Mouse (Mus musculus) stomach, embryonic 15.5 days (tissue): Measurements from ENCODE around the gene Rmnd1. TPM values are rescaled to one million over a fixed set of nuclear protein-coding genes. Genes with fewer than 3 reads are reported as not detected.

Experiments used
- ATAC-seq: fragments of 200-750 bp; cut with Nextera tagmentation; 2 replicates; pipeline ENCODE4 v1.8.0; 2017; ENCODE audit warnings: low read depth, moderate number of reproducible peaks, moderate TSS enrichment; ENCODE audit not compliant: insufficient read depth, low FRiP score
- H3K27ac ChIP-seq: fragments of 300-500 bp; sonication (generic); 2 replicates; pipeline ENCODE4 v1.5.1; 2015; ENCODE audit warnings: mild to moderate bottlenecking, inconsistent platforms
- H3K27me3 ChIP-seq: fragments of 300-500 bp; sonication (generic); replicated peaks from 2 replicates; pipeline ENCODE4 v1.6.1; 2015; ENCODE audit warnings: inconsistent platforms
- H3K36me3 ChIP-seq: fragments of 300-500 bp; sonication (generic); 2 replicates; pipeline ENCODE4 v1.6.1; 2015; ENCODE audit warnings: inconsistent platforms
- H3K4me1 ChIP-seq: fragments of 300-500 bp; sonication (generic); 2 replicates; pipeline ENCODE4 v1.6.1; 2015; ENCODE audit warnings: inconsistent platforms
- H3K4me2 ChIP-seq: fragments of 300-500 bp; sonication (generic); 2 replicates; pipeline ENCODE4 v1.6.1; 2015; ENCODE audit warnings: mild to moderate bottlenecking, inconsistent platforms
- H3K4me3 ChIP-seq: fragments of 300-500 bp; sonication (generic); replicated peaks from 2 replicates; pipeline ENCODE4 v1.5.1; 2015; ENCODE audit warnings: inconsistent platforms
- H3K9ac ChIP-seq: fragments of 300-500 bp; sonication (generic); 2 replicates; pipeline ENCODE4 v1.6.1; 2015; ENCODE audit warnings: inconsistent platforms
- H3K9me3 ChIP-seq: fragments of 300-500 bp; sonication (generic); 2 replicates; pipeline ENCODE4 v1.6.1; 2016; ENCODE audit warnings: inconsistent platforms
- WGBS: fragments of 180-500 bp; shearing (Covaris S2); methylation state at CpG from one replicate; pipeline ENCODE4 v1.1.7; 2015; 5-methylcytosine and 5-hydroxymethylcytosine counted together
- polyA plus RNA-seq: library from polyadenylated mRNA; unstranded; fragments of >200 nt; fragmentation: Nextera tagmentation; extraction: Ambion mirVana; gene quantifications from 2 replicates; pipeline ENCODE4 v1.2.1, GENCODE M21; 2015

The Rmnd1 gene
- polyA plus RNA-seq, 1 experiment from 2014 or later = 41.6 TPM

DNA sequence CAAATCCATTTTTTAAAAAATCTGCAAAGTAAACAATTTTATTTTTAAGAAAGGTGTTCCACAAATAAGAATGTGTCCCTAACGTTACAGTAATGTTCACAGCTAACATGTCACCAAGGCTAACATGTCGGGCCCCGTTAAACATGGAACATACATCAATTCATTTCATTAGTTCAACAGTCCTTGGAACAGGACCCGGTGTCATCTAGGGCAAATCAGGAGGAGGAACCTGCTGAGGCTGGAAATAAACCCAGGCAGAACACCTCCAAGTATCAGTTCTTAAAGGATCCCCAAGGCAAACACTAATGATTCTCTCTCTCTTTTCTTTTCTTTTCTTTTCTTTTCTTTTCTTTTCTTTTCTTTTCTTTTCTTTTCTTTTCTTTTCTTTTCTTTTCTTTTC, 57.5 kb downstream of the Rmnd1 start:
- H3K9ac ChIP-seq = no peak overlapping the region
- H3K4me1 ChIP-seq = peaks cover 11% of the 10 kb centered on the region; the same call in 1 of the 2 replicates
- H3K27me3 ChIP-seq = no peaks in the 10 kb centered on the region
- no peak for ATAC-seq
- no peak overlapping the region for H3K4me2 ChIP-seq
- no peak overlapping the region for H3K27ac ChIP-seq
- H3K4me3 ChIP-seq = no peak overlapping the region
- peaks cover 8% of the 10 kb centered on the region for H3K36me3 ChIP-seq
- H3K9me3 ChIP-seq = no peaks in the 10 kb centered on the region
- 79% methylated on average over 4 of the region's 4 CpGs for WGBS

DNA sequence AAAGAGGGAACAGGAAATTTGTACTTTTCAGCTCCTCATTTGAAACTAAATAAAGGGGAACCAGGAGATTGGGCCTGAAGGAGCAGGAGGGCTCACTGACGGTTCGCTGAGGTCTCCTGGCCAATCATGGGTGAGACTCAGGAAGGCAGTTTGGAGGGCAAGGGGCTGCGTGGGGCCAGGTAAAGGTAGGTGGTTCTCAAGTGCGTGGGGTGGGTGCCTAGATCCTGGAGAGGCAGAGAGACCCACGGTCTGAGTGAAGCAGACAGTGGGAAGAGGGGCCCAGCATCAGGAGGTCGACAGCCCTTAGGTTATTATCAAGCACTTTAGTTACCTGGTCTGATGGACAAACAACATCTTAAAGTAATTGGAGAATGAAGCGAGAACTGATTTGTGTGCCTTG, 57.9 kb downstream of the Rmnd1 start:
- Histone ChIP-seq H3K4me3 (no peak overlapping the region), H3K27me3 (no peaks in the 10 kb centered on the region), H3K4me2 (no peak overlapping the region), H3K9me3 (no peaks in the 10 kb centered on the region), H3K9ac (no peak overlapping the region), H3K4me1 (peaks cover 11% of the 10 kb centered on the region; the same call in 1 of the 2 replicates), H3K36me3 (peaks cover 8% of the 10 kb centered on the region), H3K27ac (no peak overlapping the region)
- WGBS = 89% methylated on average over 7 of the region's 7 CpGs
- ATAC-seq = no peak

DNA sequence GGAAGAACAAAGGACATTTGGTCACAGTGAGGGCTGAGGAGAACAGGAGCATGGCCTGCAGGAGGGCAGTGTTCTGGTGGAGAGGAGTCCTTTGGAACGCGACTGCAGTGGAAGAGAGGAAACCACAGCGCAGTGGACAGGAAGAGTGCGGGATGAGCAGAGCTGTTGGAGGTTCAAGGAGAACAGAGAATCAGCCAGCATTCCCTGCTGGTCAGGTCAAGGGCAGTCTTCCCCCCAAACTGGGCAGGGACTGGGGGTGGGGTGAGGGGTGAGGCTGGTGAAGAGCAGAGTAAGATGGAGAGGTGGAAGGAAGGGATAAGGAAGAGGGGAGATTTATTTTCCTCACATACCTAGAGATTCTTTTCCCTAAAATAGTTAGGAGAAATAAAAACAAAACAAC, 58.6 kb downstream of the Rmnd1 start:
- Histone ChIP-seq H3K4me1 (peaks cover 11% of the 10 kb centered on the region; the same call in 1 of the 2 replicates), H3K9ac (no peak overlapping the region), H3K36me3 (peaks cover 13% of the 10 kb centered on the region), H3K27me3 (no peaks in the 10 kb centered on the region), H3K4me3 (no peak overlapping the region), H3K27ac (no peak overlapping the region), H3K4me2 (no peak overlapping the region), H3K9me3 (no peaks in the 10 kb centered on the region)
- ATAC-seq = no peak
- 92% methylated on average over 4 of the region's 4 CpGs for WGBS

DNA sequence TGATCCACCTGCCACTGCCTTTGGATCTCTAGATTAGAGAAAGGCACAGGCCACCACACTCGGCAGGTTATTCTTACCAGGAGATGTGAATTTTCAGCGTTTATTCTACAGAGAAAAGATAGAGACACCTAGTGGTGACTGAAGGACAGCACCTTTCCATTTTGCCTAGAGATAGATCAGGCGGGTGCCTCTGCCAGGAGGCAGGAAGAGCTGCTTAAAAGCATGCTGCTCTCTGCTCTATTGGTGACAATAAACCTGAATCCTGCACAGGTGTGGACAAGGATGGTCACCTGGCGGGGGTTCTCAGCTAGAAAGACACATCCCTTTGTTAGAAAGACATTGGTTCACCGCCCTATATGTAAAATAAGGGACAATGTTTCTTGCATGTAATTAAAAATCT, 60.2 kb downstream of the Rmnd1 start:
- Histone ChIP-seq H3K4me1 (peaks cover 10% of the 10 kb centered on the region; the same call in 1 of the 2 replicates), H3K9ac (no peak overlapping the region), H3K9me3 (no peaks in the 10 kb centered on the region), H3K4me2 (no peak overlapping the region), H3K36me3 (peaks cover 16% of the 10 kb centered on the region), H3K27me3 (no peaks in the 10 kb centered on the region), H3K27ac (no peak overlapping the region), H3K4me3 (no peak overlapping the region)
- WGBS = 51% methylated on average over 5 of the region's 5 CpGs
- no peak for ATAC-seq

DNA sequence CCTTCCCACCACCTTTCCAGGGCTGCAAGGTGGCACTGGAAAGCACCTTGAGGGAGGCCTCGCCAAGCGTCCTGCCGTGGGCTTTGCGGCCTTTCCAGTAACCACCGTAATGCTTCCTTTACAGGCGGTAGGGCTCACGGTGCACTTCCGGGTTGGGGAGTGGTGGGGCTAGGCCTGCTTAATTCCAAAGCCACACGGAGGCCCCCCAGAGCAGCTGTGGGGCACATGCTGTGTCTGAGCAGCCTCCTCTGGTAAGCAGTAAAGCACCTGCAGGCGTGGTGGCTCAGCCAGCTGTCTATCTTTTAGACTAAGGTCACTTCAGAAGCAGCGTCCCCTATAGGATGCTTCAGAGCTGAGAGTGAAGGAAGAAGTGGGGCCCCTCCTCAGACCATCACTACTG, 62.1 kb downstream of the Rmnd1 start:
- Histone ChIP-seq H3K27me3 (no peaks in the 10 kb centered on the region), H3K4me3 (no peak overlapping the region), H3K4me2 (no peak overlapping the region), H3K9ac (no peak overlapping the region), H3K27ac (no peak overlapping the region), H3K9me3 (no peaks in the 10 kb centered on the region), H3K4me1 (no peaks in the 10 kb centered on the region), H3K36me3 (peaks cover 16% of the 10 kb centered on the region)
- no peak for ATAC-seq
- 88% methylated on average over 11 of the region's 11 CpGs for WGBS

DNA sequence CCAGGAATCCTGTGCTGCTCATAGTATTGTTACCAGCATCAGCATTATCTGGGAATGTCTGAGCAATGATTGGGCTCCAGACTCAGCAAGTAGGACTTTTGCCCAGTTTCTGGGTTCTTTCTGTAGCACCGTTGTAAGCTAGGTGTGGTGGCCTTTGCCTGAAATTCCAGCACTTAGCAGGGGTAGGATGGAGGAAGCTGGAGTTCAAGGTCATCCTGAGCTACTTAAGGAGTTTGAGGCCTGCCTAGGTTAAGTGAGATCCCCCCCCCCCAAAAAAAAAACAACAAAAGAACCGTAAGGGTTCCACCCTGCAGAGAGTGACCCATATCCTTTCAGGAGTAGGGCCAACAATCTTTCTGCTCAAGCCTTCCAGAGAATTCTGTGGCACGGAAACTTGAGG, 67.6 kb downstream of the Rmnd1 start:
- no peak for ATAC-seq
- WGBS = 83% methylated on average over 3 of the region's 3 CpGs
- Histone ChIP-seq H3K4me1 (no peaks in the 10 kb centered on the region), H3K4me3 (no peak overlapping the region), H3K36me3 (peaks cover 8% of the 10 kb centered on the region; the same call in 1 of the 2 replicates), H3K27ac (no peak overlapping the region), H3K9me3 (peaks cover 6% of the 10 kb centered on the region; the same call in 1 of the 2 replicates), H3K27me3 (no peaks in the 10 kb centered on the region), H3K9ac (no peak overlapping the region), H3K4me2 (no peak overlapping the region)

DNA sequence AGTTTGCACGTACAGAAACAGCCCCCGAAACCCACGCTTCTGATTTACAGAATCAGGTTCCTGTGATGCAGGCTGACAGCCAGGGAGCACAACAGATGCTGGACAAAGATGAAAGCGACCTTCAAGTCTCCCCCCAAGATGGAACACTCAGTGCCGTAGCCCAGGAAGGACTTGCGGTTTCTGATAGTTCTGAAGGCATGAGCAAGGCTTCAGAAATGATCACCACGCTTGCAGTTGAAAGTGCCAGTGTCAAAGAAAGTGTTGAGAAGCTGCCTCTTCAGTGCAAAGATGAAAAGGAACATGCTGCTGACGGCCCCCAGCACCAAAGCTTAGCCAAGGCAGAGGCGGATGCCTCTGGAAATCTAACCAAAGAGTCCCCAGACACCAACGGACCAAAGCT, 74.8 kb downstream of the Rmnd1 start:
- WGBS = 90% methylated on average over 10 of the region's 10 CpGs
- H3K4me3 ChIP-seq = no peak overlapping the region

DNA sequence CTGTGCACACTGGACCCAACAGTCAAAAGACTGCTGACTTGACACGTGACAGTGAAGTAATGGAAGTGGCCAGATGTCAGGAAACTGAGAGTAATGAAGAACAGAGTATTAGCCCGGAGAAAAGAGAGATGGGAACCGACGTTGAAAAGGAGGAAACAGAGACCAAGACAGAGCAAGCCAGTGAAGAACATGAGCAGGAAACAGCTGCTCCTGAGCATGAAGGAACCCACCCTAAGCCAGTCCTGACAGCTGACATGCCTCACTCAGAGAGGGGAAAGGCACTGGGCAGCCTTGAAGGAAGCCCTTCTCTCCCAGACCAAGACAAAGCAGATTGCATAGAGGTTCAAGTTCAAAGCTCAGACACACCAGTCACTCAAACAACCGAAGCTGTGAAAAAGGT, 75.5 kb downstream of the Rmnd1 start:
- ATAC-seq = no peak
- H3K4me3 ChIP-seq = no peak overlapping the region

More for the DNA sequence above, 74.8 kb downstream of the Rmnd1 start:
- ATAC-seq = no peak
- Histone ChIP-seq H3K36me3 (peaks cover 27% of the 10 kb centered on the region), H3K27ac (no peak overlapping the region), H3K9ac (no peak overlapping the region), H3K27me3 (no peaks in the 10 kb centered on the region), H3K9me3 (peaks cover under 1% of the 10 kb centered on the region; the same call in 1 of the 2 replicates), H3K4me1 (no peaks in the 10 kb centered on the region), H3K4me2 (no peak overlapping the region)

DNA sequence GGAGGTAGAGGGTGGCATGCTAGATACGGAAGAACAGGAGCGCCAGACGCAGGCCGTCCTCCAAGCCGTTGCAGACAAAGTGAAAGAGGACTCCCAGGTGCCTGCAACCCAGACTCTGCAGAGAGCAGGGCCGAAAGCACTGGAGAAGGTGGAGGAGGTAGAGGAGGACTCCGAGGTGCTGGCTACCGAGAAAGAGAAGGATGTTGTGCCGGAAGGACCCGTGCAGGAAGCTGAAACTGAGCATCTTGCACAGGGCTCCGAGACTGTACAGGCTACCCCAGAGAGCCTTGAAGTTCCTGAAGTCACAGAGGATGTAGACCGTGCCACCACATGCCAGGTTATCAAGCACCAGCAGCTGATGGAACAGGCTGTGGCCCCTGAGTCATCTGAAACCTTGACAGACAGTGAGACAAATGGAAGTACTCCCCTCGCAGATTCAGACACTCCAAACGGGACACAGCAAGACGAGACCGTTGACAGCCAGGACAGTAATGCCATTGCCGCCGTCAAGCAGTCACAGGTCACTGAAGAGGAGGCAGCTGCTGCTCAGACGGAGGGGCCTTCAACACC, 76.2 kb downstream of the Rmnd1 start:
- no peak for ATAC-seq
- 82% methylated on average over 19 of the region's 19 CpGs for WGBS

More for the DNA sequence above, 75.5 kb downstream of the Rmnd1 start:
- no peaks in the 10 kb centered on the region for H3K27me3 ChIP-seq
- H3K36me3 ChIP-seq = peaks cover 27% of the 10 kb centered on the region
- H3K4me2 ChIP-seq = no peak overlapping the region
- H3K27ac ChIP-seq = no peak overlapping the region
- WGBS = 59% methylated on average over 5 of the region's 5 CpGs
- H3K9ac ChIP-seq = no peak overlapping the region
- no peaks in the 10 kb centered on the region for H3K9me3 ChIP-seq
- no peaks in the 10 kb centered on the region for H3K4me1 ChIP-seq

DNA sequence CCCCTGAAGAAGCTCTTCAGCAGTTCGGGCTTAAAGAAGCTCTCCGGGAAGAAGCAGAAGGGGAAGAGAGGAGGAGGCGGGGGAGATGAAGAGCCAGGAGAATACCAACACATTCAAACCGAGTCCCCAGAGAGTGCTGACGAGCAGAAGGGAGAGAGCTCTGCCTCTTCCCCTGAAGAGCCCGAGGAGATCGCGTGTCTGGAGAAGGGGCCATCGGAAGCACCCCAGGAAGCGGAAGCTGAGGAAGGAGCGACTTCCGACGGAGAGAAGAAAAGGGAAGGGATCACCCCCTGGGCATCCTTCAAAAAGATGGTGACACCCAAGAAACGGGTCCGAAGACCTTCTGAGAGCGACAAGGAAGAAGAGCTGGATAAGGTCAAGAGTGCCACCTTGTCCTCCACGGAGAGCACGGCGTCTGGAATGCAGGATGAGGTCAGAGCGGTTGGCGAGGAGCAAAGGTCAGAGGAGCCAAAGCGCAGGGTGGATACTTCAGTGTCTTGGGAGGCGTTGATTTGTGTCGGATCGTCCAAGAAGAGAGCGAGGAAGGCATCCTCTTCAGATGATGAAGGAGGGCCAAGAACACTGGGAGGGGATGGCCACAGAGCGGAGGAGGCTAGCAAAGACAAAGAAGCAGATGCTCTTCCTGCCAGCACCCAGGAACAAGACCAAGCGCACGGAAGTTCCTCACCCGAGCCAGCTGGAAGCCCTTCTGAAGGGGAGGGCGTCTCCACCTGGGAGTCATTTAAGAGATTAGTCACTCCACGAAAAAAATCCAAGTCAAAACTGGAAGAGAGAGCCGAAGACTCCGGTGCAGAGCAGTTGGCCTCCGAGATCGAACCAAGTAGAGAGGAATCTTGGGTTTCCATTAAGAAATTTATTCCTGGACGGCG, 77.6 kb downstream of the Rmnd1 start:
- no peak overlapping the region for H3K27ac ChIP-seq
- peaks cover 27% of the 10 kb centered on the region for H3K36me3 ChIP-seq
- H3K4me2 ChIP-seq = no peak overlapping the region
- ATAC-seq = no peak
- H3K9ac ChIP-seq = no peak overlapping the region
- no peaks in the 10 kb centered on the region for H3K4me1 ChIP-seq
- H3K4me3 ChIP-seq = no peak overlapping the region
- no peaks in the 10 kb centered on the region for H3K27me3 ChIP-seq
- WGBS = 83% methylated on average over 38 of the region's 38 CpGs
- H3K9me3 ChIP-seq = no peaks in the 10 kb centered on the region

More for the DNA sequence above, 76.2 kb downstream of the Rmnd1 start:
- no peaks in the 10 kb centered on the region for H3K9me3 ChIP-seq
- H3K4me1 ChIP-seq = no peaks in the 10 kb centered on the region
- no peak overlapping the region for H3K27ac ChIP-seq
- H3K27me3 ChIP-seq = no peaks in the 10 kb centered on the region
- no peak overlapping the region for H3K4me3 ChIP-seq
- H3K4me2 ChIP-seq = no peak overlapping the region
- H3K36me3 ChIP-seq = peaks cover 27% of the 10 kb centered on the region
- H3K9ac ChIP-seq = no peak overlapping the region
